Mouse (Mus musculus): ENCODE data around the gene Hnrnph1.

The Hnrnph1 gene

GRCm38 (mm10) chr11:50403367-50404014, 26.7 kb downstream of the Hnrnph1 start:
- peak in 1 of 2 experiments; percentile 49 for DNase-seq (ENCODE audit: low spot score in 2 of 2)

- no peak for DNase-seq (ENCODE audit: low spot score in 2 of 2)
Measured at GRCm38 (mm10) chr11:50407235-50407634, 30.4 kb downstream of the Hnrnph1 start.

GRCm38 (mm10) chr11:50415563-50416241, 38.9 kb downstream of the Hnrnph1 start:
- DNase-seq (ENCODE audit: low spot score in 2 of 2): no peak

- no peak for DNase-seq (ENCODE audit: low spot score in 2 of 2)
Measured at GRCm38 (mm10) chr11:50417856-50418255, 41.1 kb downstream of the Hnrnph1 start.

GRCm38 (mm10) chr11:50421461-50421860, 44.7 kb downstream of the Hnrnph1 start:
- no peak for DNase-seq (ENCODE audit: low spot score in 2 of 2)

- DNase-seq (ENCODE audit: low spot score in 2 of 2): peak; percentile 85 to 92
Measured at GRCm38 (mm10) chr11:50421934-50422780, 45.4 kb downstream of the Hnrnph1 start.

- no peak for DNase-seq (ENCODE audit: low spot score in 2 of 2)
Measured at GRCm38 (mm10) chr11:50426056-50426455, 49.3 kb downstream of the Hnrnph1 start.

- peak; percentile 85 to 86 for DNase-seq (ENCODE audit: low spot score in 2 of 2)
Measured at GRCm38 (mm10) chr11:50430277-50431133, 53.7 kb downstream of the Hnrnph1 start, which contains the start of gene Rufy1. TSS of gene Rufy1 (minus strand) at chr11:50431125.

GRCm38 (mm10) chr11:50431134-50432068, 54.6 kb downstream of the Hnrnph1 start:
- no peak for DNase-seq (ENCODE audit: low spot score in 2 of 2)

- no peak for DNase-seq (ENCODE audit: low spot score in 2 of 2)
Measured at GRCm38 (mm10) chr11:50432069-50432440, 55.3 kb downstream of the Hnrnph1 start.

- no peak for DNase-seq (ENCODE audit: low spot score in 2 of 2)
Measured at GRCm38 (mm10) chr11:50432896-50433295, 56.1 kb downstream of the Hnrnph1 start.

Data from right cerebral cortex, postnatal 10 days (tissue).